Mouse (Mus musculus): ENCODE measurements around the gene Casq2. TPM values are rescaled to one million over a fixed set of nuclear protein-coding genes. Genes with fewer than 3 reads are reported as not detected.

The Casq2 gene
- total and polyA plus RNA-seq, 3 experiments: 0.11 TPM; not detected in 2

- no peak for ATAC-seq (ENCODE audit: extremely low read depth, insufficient number of reproducible peaks, low FRiP score, poor library complexity, severe bottlenecking)
- no peak for DNase-seq (ENCODE audit: low spot score)
- Histone ChIP-seq H3K27me3 (ENCODE audit: insufficient read depth, low read length) (peaks cover 10% of the 10 kb centered on the region), H3K36me3 (replicated peaks) (no peaks in the 10 kb centered on the region), H3K4me3 (ENCODE audit: low read depth, low read length) (no peak overlapping the region), H3K9me3 (replicated peaks) (no peaks in the 10 kb centered on the region), H3K4me1 (ENCODE audit: insufficient read depth, low read depth, low read length) (no peaks in the 10 kb centered on the region)
- no peak for TF ChIP-seq POLR2AphosphoS5 (IDR thresholded peaks at IDR 0.05; ENCODE audit: insufficient replicate concordance, low read depth, low read length)
- TF ChIP-seq GATA1 (IDR thresholded peaks at IDR 0.05; ENCODE audit: borderline replicate concordance, low read length): no peak
- TF ChIP-seq CTCF (IDR thresholded peaks at IDR 0.05; ENCODE audit: low read depth, low read length): no peak
- TF ChIP-seq GATA2 (IDR thresholded peaks at IDR 0.05; ENCODE audit: borderline replicate concordance, low read depth, low read length): no peak
- TF ChIP-seq TAL1 (conservative IDR thresholded peaks at IDR 0.05; ENCODE audit: low read depth, low read length): no peak
Observed at GRCm38 (mm10) chr3:102084833-102085491, 1.3 kb upstream of the Casq2 start.

DNA sequence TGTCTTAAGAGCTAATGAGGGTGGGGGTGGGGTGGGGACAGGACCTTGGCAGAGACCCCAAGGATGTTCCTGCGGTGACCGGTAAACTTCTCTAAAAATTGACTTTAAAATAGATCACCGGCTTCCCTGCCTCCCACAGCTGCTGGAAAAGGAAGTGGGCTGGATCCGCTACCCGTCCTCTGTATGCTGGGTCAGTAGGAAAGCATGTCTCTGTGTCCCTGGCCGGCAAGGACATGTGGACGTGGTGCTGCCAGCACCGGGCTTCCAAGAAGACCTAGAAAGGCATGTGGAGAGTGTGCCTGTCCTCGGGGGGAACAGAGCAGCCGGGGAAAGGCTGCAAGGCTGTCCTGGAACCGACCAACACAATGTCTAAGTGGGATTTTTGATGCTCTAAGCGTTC, 496 bp upstream of the Casq2 start:
- Histone ChIP-seq H3K9me3 (replicated peaks) (no peaks in the 10 kb centered on the region), H3K27me3 (ENCODE audit: insufficient read depth, low read length) (peaks cover 10% of the 10 kb centered on the region), H3K36me3 (replicated peaks) (no peaks in the 10 kb centered on the region), H3K4me1 (ENCODE audit: insufficient read depth, low read depth, low read length) (no peaks in the 10 kb centered on the region), H3K4me3 (ENCODE audit: low read depth, low read length) (no peak overlapping the region)
- no peak for ATAC-seq (ENCODE audit: extremely low read depth, insufficient number of reproducible peaks, low FRiP score, poor library complexity, severe bottlenecking)
- TF ChIP-seq POLR2AphosphoS5 (IDR thresholded peaks at IDR 0.05; ENCODE audit: insufficient replicate concordance, low read depth, low read length) (no peak), GATA1 (IDR thresholded peaks at IDR 0.05; ENCODE audit: borderline replicate concordance, low read length) (no peak), TAL1 (conservative IDR thresholded peaks at IDR 0.05; ENCODE audit: low read depth, low read length) (no peak), GATA2 (IDR thresholded peaks at IDR 0.05; ENCODE audit: borderline replicate concordance, low read depth, low read length) (no peak), CTCF (IDR thresholded peaks at IDR 0.05; ENCODE audit: low read depth, low read length) (no peak)
- DNase-seq (ENCODE audit: low spot score): no peak

- no peak overlapping the region for H3K4me3 ChIP-seq (ENCODE audit: low read depth, low read length)
- ATAC-seq (ENCODE audit: extremely low read depth, insufficient number of reproducible peaks, low FRiP score, poor library complexity, severe bottlenecking): no peak
- TF ChIP-seq POLR2AphosphoS5 (IDR thresholded peaks at IDR 0.05; ENCODE audit: insufficient replicate concordance, low read depth, low read length) (no peak), GATA2 (IDR thresholded peaks at IDR 0.05; ENCODE audit: borderline replicate concordance, low read depth, low read length) (no peak), TAL1 (conservative IDR thresholded peaks at IDR 0.05; ENCODE audit: low read depth, low read length) (no peak), GATA1 (IDR thresholded peaks at IDR 0.05; ENCODE audit: borderline replicate concordance, low read length) (no peak), CTCF (IDR thresholded peaks at IDR 0.05; ENCODE audit: low read depth, low read length) (no peak)
Observed at GRCm38 (mm10) chr3:102094841-102095240, 8.6 kb downstream of the Casq2 start.

DNA sequence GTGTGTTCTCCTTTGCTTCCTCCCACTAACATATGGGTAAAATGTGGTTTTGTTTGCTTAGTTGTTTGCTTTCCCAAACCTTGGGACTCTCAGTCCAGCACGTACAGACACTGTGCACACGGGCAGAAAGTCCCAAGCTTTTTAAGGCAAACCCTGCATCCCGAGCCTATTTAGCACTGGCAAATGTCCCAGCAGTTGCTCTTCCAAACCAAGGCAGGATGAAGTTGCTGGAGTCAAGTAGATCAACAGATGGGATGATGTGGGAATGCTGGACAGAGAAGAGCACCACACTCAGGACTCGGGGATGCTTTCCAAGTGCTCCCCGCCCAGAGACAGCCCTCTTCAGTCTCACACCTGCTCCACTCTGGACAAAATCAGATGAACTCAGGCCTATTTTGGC, 9.2 kb downstream of the Casq2 start:
- Histone ChIP-seq H3K9me3 (replicated peaks) (no peaks in the 10 kb centered on the region), H3K27me3 (ENCODE audit: insufficient read depth, low read length) (peaks cover 7% of the 10 kb centered on the region), H3K4me1 (ENCODE audit: insufficient read depth, low read depth, low read length) (no peaks in the 10 kb centered on the region), H3K4me3 (ENCODE audit: low read depth, low read length) (no peak overlapping the region), H3K36me3 (replicated peaks) (no peaks in the 10 kb centered on the region)
- DNase-seq (ENCODE audit: low spot score) (no peak), ATAC-seq (ENCODE audit: extremely low read depth, insufficient number of reproducible peaks, low FRiP score, poor library complexity, severe bottlenecking) (no peak)
- TF ChIP-seq GATA1 (IDR thresholded peaks at IDR 0.05; ENCODE audit: borderline replicate concordance, low read length) (no peak), TAL1 (conservative IDR thresholded peaks at IDR 0.05; ENCODE audit: low read depth, low read length) (no peak), CTCF (IDR thresholded peaks at IDR 0.05; ENCODE audit: low read depth, low read length) (no peak), GATA2 (IDR thresholded peaks at IDR 0.05; ENCODE audit: borderline replicate concordance, low read depth, low read length) (no peak), POLR2AphosphoS5 (IDR thresholded peaks at IDR 0.05; ENCODE audit: insufficient replicate concordance, low read depth, low read length) (no peak)

More at GRCm38 (mm10) chr3:102094841-102095240, 8.6 kb downstream of the Casq2 start:
- Histone ChIP-seq H3K27me3 (ENCODE audit: insufficient read depth, low read length) (peaks cover 7% of the 10 kb centered on the region), H3K9me3 (replicated peaks) (no peaks in the 10 kb centered on the region), H3K4me1 (ENCODE audit: insufficient read depth, low read depth, low read length) (no peaks in the 10 kb centered on the region), H3K36me3 (replicated peaks) (no peaks in the 10 kb centered on the region)
- no peak for DNase-seq (ENCODE audit: low spot score)

- ATAC-seq (ENCODE audit: extremely low read depth, insufficient number of reproducible peaks, low FRiP score, poor library complexity, severe bottlenecking) (no peak), DNase-seq (ENCODE audit: low spot score) (no peak)
- peaks cover 9% of the 10 kb centered on the region for H3K27me3 ChIP-seq (ENCODE audit: insufficient read depth, low read length)
- no peaks in the 10 kb centered on the region for H3K9me3 ChIP-seq (replicated peaks)
- no peaks in the 10 kb centered on the region for H3K4me1 ChIP-seq (ENCODE audit: insufficient read depth, low read depth, low read length)
- no peaks in the 10 kb centered on the region for H3K36me3 ChIP-seq (replicated peaks)
- TF ChIP-seq GATA2 (IDR thresholded peaks at IDR 0.05; ENCODE audit: borderline replicate concordance, low read depth, low read length): no peak
- no peak for TF ChIP-seq GATA1 (IDR thresholded peaks at IDR 0.05; ENCODE audit: borderline replicate concordance, low read length)
- TF ChIP-seq POLR2AphosphoS5 (IDR thresholded peaks at IDR 0.05; ENCODE audit: insufficient replicate concordance, low read depth, low read length): no peak
- no peak for TF ChIP-seq TAL1 (conservative IDR thresholded peaks at IDR 0.05; ENCODE audit: low read depth, low read length)
- TF ChIP-seq CTCF (IDR thresholded peaks at IDR 0.05; ENCODE audit: low read depth, low read length): no peak
- H3K4me3 ChIP-seq (ENCODE audit: low read depth, low read length): no peak overlapping the region
Observed at GRCm38 (mm10) chr3:102096366-102096765, 10.2 kb downstream of the Casq2 start.

DNA sequence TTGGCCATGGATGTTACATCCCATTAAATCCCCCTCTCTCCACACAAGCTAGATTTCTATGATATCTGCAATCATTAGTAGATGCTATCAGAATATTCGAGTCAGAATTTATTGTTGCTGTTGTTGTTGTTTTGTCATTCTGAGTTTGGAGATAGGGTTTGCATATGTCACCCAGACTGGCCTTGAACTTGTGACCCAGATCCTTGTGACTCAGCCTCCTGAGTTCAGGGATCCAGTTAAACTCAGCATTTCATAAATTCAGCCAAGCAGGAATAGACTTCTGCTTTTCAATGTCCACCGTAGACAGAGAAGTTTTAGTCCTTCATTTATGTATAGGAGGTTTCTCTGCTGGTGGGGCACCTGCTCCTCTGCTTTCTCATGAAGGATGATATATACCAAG, 10.8 kb downstream of the Casq2 start:
- DNase-seq (ENCODE audit: low spot score): no peak
- Histone ChIP-seq H3K27me3 (ENCODE audit: insufficient read depth, low read length) (peaks cover 9% of the 10 kb centered on the region), H3K4me1 (ENCODE audit: insufficient read depth, low read depth, low read length) (no peaks in the 10 kb centered on the region), H3K4me3 (ENCODE audit: low read depth, low read length) (no peak overlapping the region), H3K36me3 (replicated peaks) (no peaks in the 10 kb centered on the region), H3K9me3 (replicated peaks) (no peaks in the 10 kb centered on the region)
- ATAC-seq (ENCODE audit: extremely low read depth, insufficient number of reproducible peaks, low FRiP score, poor library complexity, severe bottlenecking): no peak
- TF ChIP-seq POLR2AphosphoS5 (IDR thresholded peaks at IDR 0.05; ENCODE audit: insufficient replicate concordance, low read depth, low read length) (no peak), CTCF (IDR thresholded peaks at IDR 0.05; ENCODE audit: low read depth, low read length) (no peak), GATA1 (IDR thresholded peaks at IDR 0.05; ENCODE audit: borderline replicate concordance, low read length) (no peak), TAL1 (conservative IDR thresholded peaks at IDR 0.05; ENCODE audit: low read depth, low read length) (no peak), GATA2 (IDR thresholded peaks at IDR 0.05; ENCODE audit: borderline replicate concordance, low read depth, low read length) (no peak)
